Mouse (Mus musculus): ENCODE measurements around the gene Sgsm2.

DNA sequence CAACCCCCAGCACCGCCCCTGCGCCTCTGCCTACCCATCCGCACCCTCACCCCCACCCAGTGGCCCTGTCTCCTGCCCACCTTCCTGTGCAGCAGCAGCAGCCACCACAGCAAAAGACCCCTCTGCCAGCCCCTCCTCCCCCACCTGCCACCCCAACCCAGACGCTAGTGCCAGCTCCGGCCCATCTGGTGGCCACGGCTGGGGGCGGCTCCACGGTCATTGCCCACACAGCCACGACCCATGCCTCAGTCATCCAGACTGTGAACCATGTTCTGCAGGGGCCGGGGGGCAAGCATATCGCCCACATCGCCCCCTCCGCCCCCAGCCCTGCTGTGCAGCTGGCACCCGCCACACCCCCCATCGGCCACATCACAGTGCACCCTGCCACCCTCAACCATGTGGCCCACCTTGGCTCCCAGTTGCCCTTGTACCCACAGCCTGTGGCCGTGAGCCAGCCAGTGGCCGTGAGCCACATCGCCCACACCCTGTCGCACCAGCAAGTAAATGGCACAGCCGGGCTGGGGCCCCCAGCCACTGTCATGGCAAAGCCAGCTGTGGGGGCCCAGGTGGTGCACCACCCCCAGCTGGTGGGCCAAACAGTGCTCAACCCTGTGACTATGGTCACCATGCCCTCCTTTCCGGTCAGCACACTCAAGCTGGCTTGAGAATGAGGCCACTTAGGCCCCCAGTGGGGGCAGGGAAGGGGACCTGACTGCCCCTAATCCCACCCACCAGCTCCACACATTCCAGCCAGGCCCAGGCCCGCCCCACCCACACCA lies 54.0 kb downstream of the Sgsm2 start:
- TF ChIP-seq CTCF (IDR thresholded peaks at IDR 0.05; ENCODE audit: low read depth) (no peak), EP300 (IDR thresholded peaks at IDR 0.05; ENCODE audit: low read depth) (no peak)

Data from heart, postnatal 0 days (tissue).